Mouse (Mus musculus): Measurements from ENCODE around the gene Col27a1.
A peak's percentile ranks its signal among the peaks of the same experiment; 100 is the strongest.

The Col27a1 gene

DNA sequence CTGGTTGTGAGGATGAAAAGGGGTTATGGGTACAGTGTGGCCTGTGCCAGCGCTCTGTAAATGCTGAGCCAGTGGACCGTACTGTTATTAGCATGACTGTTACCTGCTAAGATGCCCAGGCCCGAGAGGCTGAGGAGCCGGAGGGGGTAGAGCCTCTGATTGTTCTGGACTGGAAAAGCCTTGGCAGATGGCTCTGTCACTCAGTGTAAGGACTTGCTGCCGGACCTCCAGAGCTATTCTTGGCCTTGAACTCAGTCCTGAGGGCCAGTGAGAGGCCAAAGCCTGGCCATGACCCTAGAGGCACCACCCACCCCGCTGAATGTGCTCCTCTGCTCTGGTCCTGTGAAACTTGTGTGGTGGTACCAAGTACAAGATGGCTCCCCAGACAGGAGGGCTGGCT, 52.5 kb downstream of the Col27a1 start:
- no peak for DNase-seq

GRCm38 (mm10) chr4:63267121-63267520, 53.3 kb downstream of the Col27a1 start:
- no peak for DNase-seq

- DNase-seq = no peak
Observed at GRCm38 (mm10) chr4:63267586-63267985, 53.8 kb downstream of the Col27a1 start.

DNA sequence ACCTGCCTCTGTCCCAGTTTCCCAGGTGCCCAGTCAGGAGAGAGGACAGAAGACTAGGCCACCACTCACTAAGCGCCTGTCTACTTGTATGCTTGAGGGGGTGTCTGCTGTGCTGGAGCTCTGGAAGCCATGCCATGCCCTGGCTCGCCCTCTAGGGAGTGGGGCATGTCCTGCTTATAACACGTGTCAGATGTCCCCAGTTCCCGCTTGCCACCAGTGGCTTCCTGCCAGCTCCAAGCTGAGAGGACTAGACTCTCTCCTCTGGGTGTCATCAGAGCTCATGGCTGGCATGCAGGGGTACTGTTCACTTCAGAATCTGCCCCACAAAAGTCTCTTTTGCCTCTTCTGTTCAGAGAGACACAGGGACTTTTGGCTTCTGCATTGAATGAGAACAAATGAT, 55.0 kb downstream of the Col27a1 start:
- DNase-seq = no peak

- DNase-seq = no peak
Observed at GRCm38 (mm10) chr4:63274516-63274915, 60.7 kb downstream of the Col27a1 start.

- DNase-seq = no peak
Observed at GRCm38 (mm10) chr4:63275251-63275650, 61.4 kb downstream of the Col27a1 start.

GRCm38 (mm10) chr4:63276571-63276970, 62.8 kb downstream of the Col27a1 start:
- DNase-seq = no peak

GRCm38 (mm10) chr4:63278821-63279220, 65.0 kb downstream of the Col27a1 start:
- DNase-seq = no peak

- DNase-seq = peak; percentile 31
Observed at GRCm38 (mm10) chr4:63281694-63282093, 67.9 kb downstream of the Col27a1 start.

DNA sequence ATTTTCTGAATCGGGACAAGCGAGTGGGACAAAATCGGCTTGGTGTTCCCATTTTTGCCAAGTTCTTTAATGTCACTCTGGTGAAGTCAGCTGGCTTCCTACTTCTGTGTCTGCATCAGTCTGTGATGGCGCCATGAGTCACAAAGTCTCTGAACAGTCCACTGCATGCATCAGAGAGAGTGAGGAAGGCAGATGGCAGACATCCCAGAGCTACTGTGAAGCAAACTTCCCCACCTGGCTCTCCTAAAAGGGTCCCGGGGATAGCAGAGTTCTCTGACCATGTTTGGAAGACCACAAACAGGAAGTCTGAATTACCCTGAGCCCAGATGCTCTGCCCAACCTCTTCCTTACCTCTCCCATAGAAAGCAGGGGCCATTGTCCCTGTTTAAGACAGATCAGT, 69.5 kb downstream of the Col27a1 start:
- DNase-seq = no peak

DNA sequence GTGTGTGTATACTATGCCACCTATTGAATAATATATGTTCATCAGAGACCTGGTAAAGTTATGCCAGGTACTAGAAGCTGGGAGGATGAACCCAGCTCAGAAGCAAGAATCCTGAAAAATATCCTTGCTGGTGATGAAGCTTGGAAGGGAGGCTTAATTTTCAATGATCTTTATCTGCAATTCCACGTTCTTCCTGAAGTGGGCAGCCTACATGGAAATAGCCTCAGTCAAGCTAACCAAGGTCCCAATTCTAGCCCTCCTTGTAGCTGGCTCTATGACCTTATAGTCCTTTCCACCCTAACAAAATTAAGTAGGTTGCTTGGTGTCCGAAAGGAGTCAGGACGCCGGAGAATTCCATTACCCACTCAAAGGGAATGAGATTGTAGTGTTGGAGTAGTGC, 72.2 kb downstream of the Col27a1 start:
- no peak for DNase-seq

DNA sequence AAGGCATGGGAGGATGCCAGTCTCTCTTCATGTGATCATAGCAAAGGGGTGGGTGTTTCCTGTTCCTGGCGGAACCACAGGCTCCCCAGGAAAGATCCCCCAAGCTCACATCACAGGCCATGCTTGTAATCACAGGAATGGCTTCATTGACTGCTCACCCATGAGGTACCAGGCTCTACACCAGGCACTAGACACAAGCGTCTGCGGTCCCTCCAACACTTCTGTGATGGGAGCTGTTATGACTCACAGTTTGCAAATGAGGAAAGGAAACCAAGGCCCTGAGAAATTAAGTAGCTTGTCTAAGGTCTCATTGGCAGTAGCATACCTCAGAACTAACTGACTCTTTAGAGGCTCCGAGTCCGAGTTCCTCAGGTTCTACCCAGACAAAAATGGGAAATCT, 74.7 kb downstream of the Col27a1 start:
- no peak for DNase-seq

GRCm38 (mm10) chr4:63290081-63290480, 76.3 kb downstream of the Col27a1 start:
- no peak for DNase-seq

DNA sequence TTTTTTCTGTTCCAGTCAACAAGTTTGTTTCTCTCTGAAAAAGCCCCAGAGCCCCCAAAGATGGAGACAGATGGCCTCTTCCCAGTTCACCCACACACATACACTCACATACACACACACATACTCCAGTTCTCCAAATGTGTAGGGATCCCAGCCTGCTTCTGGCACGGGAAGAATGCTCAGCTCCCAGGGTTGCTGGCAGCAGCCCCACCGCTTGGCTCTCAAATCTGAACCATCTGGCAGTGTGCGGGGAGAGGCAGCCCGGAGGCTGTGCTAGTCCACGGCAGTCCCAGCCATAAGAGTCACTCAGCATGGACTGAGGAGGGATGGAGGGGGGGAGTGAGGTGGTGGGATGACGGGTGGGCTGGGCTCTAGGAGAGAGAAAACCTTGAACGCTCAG, 77.3 kb downstream of the Col27a1 start:
- no peak for DNase-seq

GRCm38 (mm10) chr4:63291658-63292057, 77.9 kb downstream of the Col27a1 start:
- DNase-seq = no peak

DNA sequence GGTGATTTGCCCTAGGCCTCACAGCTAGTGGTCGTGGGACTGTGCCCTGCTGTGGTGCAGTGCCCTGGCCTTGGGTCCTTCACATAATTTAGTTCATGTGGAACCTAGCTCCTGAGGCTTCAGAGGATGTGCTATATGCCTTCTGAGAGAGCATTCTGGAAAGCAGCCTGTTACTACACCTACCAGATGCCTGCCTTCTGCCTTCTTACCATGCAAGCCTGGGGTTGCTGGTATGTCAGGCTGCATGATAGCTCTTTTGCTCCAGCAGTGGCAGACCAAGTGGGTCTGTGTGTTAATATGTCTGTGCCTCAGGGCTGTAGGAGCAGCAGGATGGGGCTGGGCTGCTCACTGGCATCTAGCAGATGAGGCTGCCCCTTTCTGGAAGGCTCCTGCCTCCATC, 81.8 kb downstream of the Col27a1 start:
- no peak for DNase-seq

- DNase-seq = no peak
Observed at GRCm38 (mm10) chr4:63296263-63296662, 82.5 kb downstream of the Col27a1 start.

- DNase-seq = no peak
Observed at GRCm38 (mm10) chr4:63296876-63297275, 83.1 kb downstream of the Col27a1 start.

DNA sequence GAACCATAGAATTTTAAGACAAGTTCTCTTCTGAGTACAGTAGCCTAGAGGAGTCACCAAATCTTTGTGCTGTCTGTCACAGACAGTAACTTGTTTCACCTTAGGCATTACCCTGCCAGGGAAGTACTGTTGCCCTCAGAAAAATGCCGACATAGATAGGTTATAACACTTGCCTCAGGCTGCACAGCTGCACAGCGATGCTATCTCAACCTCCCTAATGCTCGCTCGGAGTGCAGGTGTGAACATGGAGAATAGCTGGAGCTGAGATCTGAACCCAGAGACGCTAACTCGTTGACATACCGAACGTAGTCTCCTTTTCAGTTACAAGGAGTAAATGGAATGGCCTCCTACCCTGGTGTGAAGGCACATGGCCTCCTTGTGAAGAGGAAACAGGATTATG, 84.4 kb downstream of the Col27a1 start:
- peak; percentile 44 for DNase-seq

DNA sequence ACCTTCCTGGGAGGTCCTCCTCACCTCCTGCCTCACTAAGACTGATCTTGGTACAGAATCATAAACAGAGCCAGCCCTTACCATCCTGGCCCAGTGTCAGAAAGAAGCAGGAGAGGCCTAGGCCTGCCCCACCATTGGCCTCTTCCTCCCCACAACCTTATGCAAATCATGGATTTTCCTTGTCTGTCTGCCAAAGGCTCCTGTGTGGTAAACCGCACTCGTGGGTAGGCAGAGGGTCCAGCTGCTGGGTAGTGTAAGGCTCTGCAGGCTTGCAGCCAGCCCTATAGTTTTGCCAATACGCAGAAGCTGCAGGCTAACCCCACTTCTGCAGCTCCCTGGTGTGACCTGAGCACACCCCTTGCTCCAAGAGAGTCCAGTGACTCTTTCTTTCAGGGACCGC, 88.8 kb downstream of the Col27a1 start:
- DNase-seq = no peak

DNA sequence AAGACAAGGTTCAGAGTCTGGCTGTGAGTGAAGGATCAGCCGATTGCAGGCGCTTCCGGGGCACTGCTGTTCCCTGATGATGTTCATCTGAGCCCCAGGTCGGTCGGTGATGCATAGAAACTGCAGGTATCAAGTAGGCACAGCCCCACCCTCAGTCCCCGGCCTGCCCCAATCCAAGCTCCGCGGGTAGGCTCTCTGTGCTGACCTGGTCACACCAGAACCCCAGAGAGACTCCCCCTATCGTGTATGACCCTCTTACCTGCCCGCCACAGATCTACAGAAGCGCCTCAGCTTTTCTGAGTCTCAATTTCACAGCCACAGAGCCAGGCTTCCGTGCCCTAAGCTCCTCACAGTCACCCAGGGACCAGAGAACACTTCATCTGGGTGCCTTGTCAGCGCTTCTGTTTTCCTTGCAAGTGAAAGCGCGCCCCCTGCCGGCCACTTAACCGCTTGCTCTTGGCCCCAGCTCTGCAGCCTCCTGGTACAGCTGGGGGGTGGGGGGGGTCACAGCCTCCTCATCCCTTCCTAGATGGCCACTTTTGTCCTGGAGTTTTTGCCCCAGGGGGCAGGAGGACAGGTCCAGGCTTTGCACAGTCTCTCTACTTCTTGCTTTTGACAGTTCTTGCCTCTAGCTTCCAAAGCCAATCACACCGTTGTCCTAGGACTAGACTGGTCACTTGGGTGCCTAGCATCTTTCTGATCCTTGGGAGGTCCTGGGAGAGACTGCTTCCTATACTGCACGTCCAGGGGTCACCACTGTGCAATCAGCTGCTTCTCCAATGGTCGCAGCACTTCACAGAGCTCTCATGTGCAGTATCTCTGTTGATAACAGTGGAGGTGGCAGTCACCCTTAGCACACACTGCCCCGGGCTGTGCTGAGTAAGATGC, 93.6 kb downstream of the Col27a1 start:
- DNase-seq = peak; percentile 90

- DNase-seq = no peak
Observed at GRCm38 (mm10) chr4:63308316-63308715, 94.5 kb downstream of the Col27a1 start.

DNA sequence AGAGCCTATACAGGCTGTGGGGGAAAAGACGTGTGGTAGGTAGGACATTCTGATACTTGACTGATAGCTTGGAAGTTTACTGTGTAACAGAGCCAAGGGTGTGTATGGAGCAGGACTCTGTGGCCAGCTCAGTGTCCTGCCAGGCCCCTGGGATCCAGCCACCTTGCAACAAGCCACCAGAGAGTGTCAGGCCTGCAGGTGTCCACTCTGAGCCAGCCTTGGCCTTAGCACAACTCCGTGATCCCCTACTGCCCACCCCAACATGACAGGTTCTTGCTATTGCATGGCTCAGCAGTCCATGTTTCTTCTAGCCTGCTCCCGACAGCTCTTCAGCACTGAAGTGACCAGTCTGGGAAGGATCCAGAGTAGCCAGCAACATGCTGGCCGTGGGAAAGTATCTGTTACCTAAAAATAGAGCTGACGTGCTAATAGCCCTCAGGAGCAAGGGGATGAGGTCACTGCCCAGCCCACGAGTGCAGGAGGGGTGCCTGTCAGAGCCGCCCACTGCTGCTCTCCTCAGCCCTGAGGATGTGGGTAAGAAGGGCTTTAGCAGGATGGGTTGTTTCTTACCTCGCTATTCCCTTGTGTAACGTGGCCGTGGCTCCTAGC, 96.5 kb downstream of the Col27a1 start:
- DNase-seq = no peak

- DNase-seq = no peak
Observed at GRCm38 (mm10) chr4:63311426-63311825, 97.6 kb downstream of the Col27a1 start.

- DNase-seq = no peak
Observed at GRCm38 (mm10) chr4:63314063-63314462, 100.3 kb downstream of the Col27a1 start.

Measured in thymus, postnatal 25 days (tissue).